Mouse (Mus musculus): ENCODE measurements around the gene Casq2.

Gene Casq2

DNA sequence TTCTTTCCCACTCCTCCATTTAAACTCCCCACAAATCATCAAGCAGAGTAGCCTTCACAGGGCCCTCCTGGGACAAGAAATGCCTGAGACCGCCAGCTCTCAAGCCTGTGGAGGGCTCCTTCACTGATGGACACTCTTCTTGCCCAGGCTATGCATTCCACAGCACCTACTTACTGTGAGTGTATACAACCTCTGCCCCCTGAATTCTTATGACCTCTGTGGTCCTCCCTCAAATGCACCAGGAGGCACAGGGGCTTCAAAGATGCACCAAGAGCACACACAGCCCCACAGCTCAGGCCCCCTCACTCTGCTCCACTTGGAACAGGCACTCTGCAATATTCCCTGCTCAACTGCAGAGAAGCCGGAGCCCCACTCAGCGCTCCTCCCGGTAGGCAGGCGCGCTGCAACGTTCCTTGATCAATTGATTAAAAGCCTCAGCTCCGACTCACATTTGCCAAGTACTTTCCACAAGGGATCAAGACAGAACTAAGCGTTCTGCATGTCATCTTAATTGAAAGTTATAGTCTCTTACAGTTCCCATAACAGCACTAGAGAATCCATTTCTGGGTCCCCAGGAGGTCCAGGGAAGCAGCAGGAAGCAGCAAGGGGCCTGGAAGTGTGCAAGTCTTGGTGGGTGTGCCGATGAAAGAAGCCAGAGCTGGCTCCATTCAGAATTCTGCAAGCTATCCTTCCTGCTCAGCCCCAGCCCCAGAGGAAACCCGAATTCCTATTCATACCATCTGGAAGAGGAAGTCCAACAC lies 108.3 kb downstream of the Casq2 start:
- DNase-seq (ENCODE audit: low read depth) = no peak

DNA sequence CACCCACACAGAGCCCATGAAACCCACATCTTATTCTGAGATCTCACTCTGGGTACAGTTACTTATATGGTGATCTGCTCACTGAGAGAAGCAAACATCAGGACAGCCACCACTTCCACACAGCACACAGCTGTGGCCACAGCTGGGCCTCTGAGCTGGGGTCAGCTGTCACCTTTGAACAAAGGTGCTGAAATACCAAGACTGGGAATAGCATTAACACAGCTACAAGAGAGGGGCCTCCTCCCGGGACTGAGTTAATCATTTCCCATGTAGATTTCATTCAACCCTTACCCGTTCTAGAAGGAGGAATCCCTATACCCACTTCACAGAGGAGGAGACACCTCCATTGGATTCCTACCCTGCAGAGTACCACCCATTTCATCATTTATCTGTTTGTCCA lies 109.5 kb downstream of the Casq2 start:
- DNase-seq (ENCODE audit: low read depth) = no peak

Data from NIH3T3 (cell line).